Mouse (Mus musculus) skeletal muscle tissue, postnatal 0 days (tissue): ENCODE measurements around the gene Prrt1. TPM values are rescaled to one million over a fixed set of nuclear protein-coding genes. Genes with fewer than 3 reads are reported as not detected.

Experiments
- polyA plus RNA-seq: library from polyadenylated mRNA; unstranded; fragments of >200 nt; fragmentation: Nextera tagmentation; extraction: Ambion mirVana; gene quantifications from 2 replicates; pipeline ENCODE4 v1.2.1, GENCODE M21; 2015

The Prrt1 gene
- 0.08 and 0.19 TPM in 2 replicates for polyA plus RNA-seq

GRCm38 (mm10) chr17:34629221-34629751 lies at the start of gene Prrt1:
TSS of gene Prrt1 (plus strand) at chr17:34629533.

GRCm38 (mm10) chr17:34589681-34590101 lies 39.6 kb upstream of the Prrt1 start, which contains the start of gene Gpsm3:
TSS of gene Gpsm3 (plus strand) at chr17:34589806.

GRCm38 (mm10) chr17:34591029-34591993 lies 38.0 kb upstream of the Prrt1 start, which contains the start of gene Pbx2:
TSS of gene Pbx2 (plus strand) at chr17:34591266.

GRCm38 (mm10) chr17:34597566-34598095 lies 31.7 kb upstream of the Prrt1 start, which contains the start of gene Ager:
TSS of gene Ager (plus strand) at chr17:34597862.

GRCm38 (mm10) chr17:34603375-34604060 lies 25.8 kb upstream of the Prrt1 start, which contains the start of gene Rnf5:
TSS of gene Rnf5 (minus strand) at chr17:34603690.

GRCm38 (mm10) chr17:34604061-34604508 lies 25.2 kb upstream of the Prrt1 start, which contains the start of gene Agpat1:
TSS of gene Agpat1 (plus strand) at chr17:34604262.

GRCm38 (mm10) chr17:34615871-34616270 lies 13.5 kb upstream of the Prrt1 start, which contains the start of gene Egfl8:
TSS of gene Egfl8 (minus strand) at chr17:34615971.

GRCm38 (mm10) chr17:34627943-34628643 lies 1.2 kb upstream of the Prrt1 start, which contains the start of gene Ppt2:
TSS of gene Ppt2 (minus strand) at chr17:34628510.

GRCm38 (mm10) chr17:34644608-34645007 lies 15.3 kb downstream of the Prrt1 start, which contains the start of gene Fkbpl:
TSS of gene Fkbpl (plus strand) at chr17:34644764.

GRCm38 (mm10) chr17:34646906-34647787 lies 17.8 kb downstream of the Prrt1 start, which contains the start of gene Atf6b:
TSS of gene Atf6b (plus strand) at chr17:34647146.

GRCm38 (mm10) chr17:34670235-34670634 lies 40.9 kb downstream of the Prrt1 start, which contains the start of gene Tnxb:
TSS of gene Tnxb (plus strand) at chr17:34670535.

Other genes with a start within 250 kb of the Prrt1 start
- 0.51 and 0.82 TPM in 2 replicates for gene BC051142, start 230.7 kb upstream of the Prrt1 start, polyA plus RNA-seq
- gene Btnl4, start 152.2 kb upstream of the Prrt1 start, polyA plus RNA-seq = not detected in 2 replicates
- gene Btnl6, start 112.2 kb upstream of the Prrt1 start, polyA plus RNA-seq = not detected in 2 replicates
- gene Notch4, start 65.3 kb upstream of the Prrt1 start, polyA plus RNA-seq = 3.6 and 4.2 TPM in 2 replicates
- 8.5 and 8.6 TPM in 2 replicates for gene Gpsm3, start 39.7 kb upstream of the Prrt1 start, polyA plus RNA-seq
- 5.9 and 6.4 TPM in 2 replicates for gene Pbx2, start 38.3 kb upstream of the Prrt1 start, polyA plus RNA-seq
- 1.1 and 1.2 TPM in 2 replicates for gene Ager, start 31.7 kb upstream of the Prrt1 start, polyA plus RNA-seq
- gene Rnf5, start 25.8 kb upstream of the Prrt1 start, polyA plus RNA-seq = 41.4 and 51.6 TPM in 2 replicates
- 27.7 and 30.6 TPM in 2 replicates for gene Agpat1, start 25.3 kb upstream of the Prrt1 start, polyA plus RNA-seq
- 16.9 and 21.7 TPM in 2 replicates for gene Egfl8, start 13.6 kb upstream of the Prrt1 start, polyA plus RNA-seq
- gene Ppt2, start 1.0 kb upstream of the Prrt1 start, polyA plus RNA-seq = 24.2 and 24.7 TPM in 2 replicates
- 10.5 and 13.4 TPM in 2 replicates for gene Fkbpl, start 15.2 kb downstream of the Prrt1 start, polyA plus RNA-seq
- 16.5 and 20.5 TPM in 2 replicates for gene Atf6b, start 17.6 kb downstream of the Prrt1 start, polyA plus RNA-seq
- gene Tnxb, start 41.0 kb downstream of the Prrt1 start, polyA plus RNA-seq = 15.2 and 16.9 TPM in 2 replicates
- gene C4b, start 114.3 kb downstream of the Prrt1 start, polyA plus RNA-seq = 0.82 and 3.6 TPM in 2 replicates
- gene Cyp21a1, start 175.0 kb downstream of the Prrt1 start, polyA plus RNA-seq = not detected in 2 replicates
- 11.6 and 15.6 TPM in 2 replicates for gene Stk19, start 207.4 kb downstream of the Prrt1 start, polyA plus RNA-seq
- gene Dxo, start 207.5 kb downstream of the Prrt1 start, polyA plus RNA-seq = 21.0 and 22.2 TPM in 2 replicates
- 15.7 and 16.8 TPM in 2 replicates for gene Skiv2l, start 220.7 kb downstream of the Prrt1 start, polyA plus RNA-seq
- gene Nelfe, start 220.9 kb downstream of the Prrt1 start, polyA plus RNA-seq = 33.1 and 42.1 TPM in 2 replicates
- 4.1 and 6.3 TPM in 2 replicates for gene Cfb, start 233.0 kb downstream of the Prrt1 start, polyA plus RNA-seq
- gene Zbtb12, start 249.9 kb downstream of the Prrt1 start, polyA plus RNA-seq = 0.87 and 0.99 TPM in 2 replicates